Mouse (Mus musculus) midbrain, embryonic 10.5 days (tissue): ENCODE data around the gene Slc44a5. TPM values are rescaled to one million over a fixed set of nuclear protein-coding genes. Genes with fewer than 3 reads are reported as not detected.

Experiments
- DNase-seq: peaks from one replicate; pipeline ENCODE4 v3.0.0-alpha.2; 2017; ENCODE audit warnings: low spot score
- H3K27ac ChIP-seq: fragments of 300-500 bp; sonication (generic); replicated peaks from 2 replicates; pipeline ENCODE4 v1.5.1; 2016; ENCODE audit warnings: mild to moderate bottlenecking
- H3K27me3 ChIP-seq: fragments of 300-500 bp; sonication (generic); 2 replicates; pipeline ENCODE4 v1.6.1; 2016; ENCODE audit warnings: low read depth, mild to moderate bottlenecking; ENCODE audit not compliant: poor library complexity, severe bottlenecking
- H3K36me3 ChIP-seq: fragments of 300-500 bp; sonication (generic); 2 replicates; pipeline ENCODE4 v1.6.1; 2016; ENCODE audit warnings: mild to moderate bottlenecking, moderate library complexity
- H3K4me1 ChIP-seq: fragments of 300-500 bp; sonication (generic); 2 replicates; pipeline ENCODE4 v1.6.1; 2016
- H3K4me3 ChIP-seq: fragments of 300-500 bp; sonication (generic); 2 replicates; pipeline ENCODE4 v1.5.1; 2016; ENCODE audit warnings: mild to moderate bottlenecking, moderate library complexity
- H3K9me3 ChIP-seq: fragments of 300-500 bp; sonication (generic); replicated peaks from 2 replicates; pipeline ENCODE4 v1.6.1; 2016; ENCODE audit warnings: mild to moderate bottlenecking
- WGBS: fragments of 180-500 bp; shearing (Covaris S2); methylation state at CpG from one replicate; pipeline ENCODE4 v1.1.7; 2016; 5-methylcytosine and 5-hydroxymethylcytosine counted together
- polyA plus RNA-seq: library from polyadenylated mRNA; unstranded; fragments of >200 nt; fragmentation: Nextera tagmentation; extraction: Ambion mirVana; gene quantifications from 2 replicates; pipeline ENCODE4 v1.2.1, GENCODE M21; 2016

The Slc44a5 gene
- polyA plus RNA-seq, 1 experiment from 2014 or later, result 3.6 TPM

DNA sequence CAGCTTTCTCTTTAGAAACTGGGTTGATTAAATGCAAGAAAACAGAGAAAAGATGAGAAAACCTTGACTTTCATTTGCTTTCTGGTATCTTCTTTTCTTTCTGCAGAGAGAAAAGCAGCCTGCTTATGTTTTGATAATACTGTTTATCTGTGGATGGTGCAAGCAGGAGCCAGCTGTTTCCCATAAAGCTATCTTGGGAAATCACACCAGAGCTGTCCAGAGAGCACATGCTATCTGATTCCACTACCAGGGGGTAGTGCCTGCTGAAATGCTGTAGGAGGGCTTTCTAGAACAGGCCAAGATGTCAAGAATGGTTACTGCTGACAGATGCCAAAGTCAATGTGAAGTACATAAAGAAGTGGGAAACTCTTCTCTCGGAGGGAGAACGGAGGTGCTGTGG lies 314.0 kb downstream of the Slc44a5 start:
- 88% methylated on average over 2 of the region's 2 CpGs for WGBS
- no peak for DNase-seq
- Histone ChIP-seq H3K27me3 (no peaks in the 10 kb centered on the region), H3K27ac (no peak overlapping the region), H3K9me3 (no peaks in the 10 kb centered on the region), H3K36me3 (no peaks in the 10 kb centered on the region), H3K4me1 (no peaks in the 10 kb centered on the region), H3K4me3 (no peak overlapping the region)

GRCm38 (mm10) chr3:154288429-154289069 lies 315.3 kb downstream of the Slc44a5 start:
- Histone ChIP-seq H3K9me3 (no peaks in the 10 kb centered on the region), H3K27me3 (no peaks in the 10 kb centered on the region), H3K36me3 (no peaks in the 10 kb centered on the region), H3K27ac (no peak overlapping the region; the same call in 1 of the 2 replicates), H3K4me3 (no peak overlapping the region), H3K4me1 (no peaks in the 10 kb centered on the region)
- DNase-seq, result no peak
- 91% methylated on average over 4 of the region's 4 CpGs for WGBS

GRCm38 (mm10) chr3:154290351-154290750 lies 317.1 kb downstream of the Slc44a5 start:
- Histone ChIP-seq H3K9me3 (no peaks in the 10 kb centered on the region), H3K4me3 (no peak overlapping the region), H3K27me3 (no peaks in the 10 kb centered on the region), H3K36me3 (no peaks in the 10 kb centered on the region), H3K4me1 (no peaks in the 10 kb centered on the region), H3K27ac (no peak overlapping the region)
- whole genome bisulfite sequencing, result 73% methylated on average over 2 of the region's 2 CpGs
- no peak for DNase-seq

- Histone ChIP-seq H3K27me3 (no peaks in the 10 kb centered on the region), H3K4me1 (no peaks in the 10 kb centered on the region), H3K27ac (no peak overlapping the region), H3K36me3 (no peaks in the 10 kb centered on the region), H3K9me3 (no peaks in the 10 kb centered on the region), H3K4me3 (no peak overlapping the region)
- DNase-seq, result no peak
- WGBS, result 77% methylated on average over 5 of the region's 5 CpGs
Measured at GRCm38 (mm10) chr3:154292126-154292525, 318.9 kb downstream of the Slc44a5 start.

DNA sequence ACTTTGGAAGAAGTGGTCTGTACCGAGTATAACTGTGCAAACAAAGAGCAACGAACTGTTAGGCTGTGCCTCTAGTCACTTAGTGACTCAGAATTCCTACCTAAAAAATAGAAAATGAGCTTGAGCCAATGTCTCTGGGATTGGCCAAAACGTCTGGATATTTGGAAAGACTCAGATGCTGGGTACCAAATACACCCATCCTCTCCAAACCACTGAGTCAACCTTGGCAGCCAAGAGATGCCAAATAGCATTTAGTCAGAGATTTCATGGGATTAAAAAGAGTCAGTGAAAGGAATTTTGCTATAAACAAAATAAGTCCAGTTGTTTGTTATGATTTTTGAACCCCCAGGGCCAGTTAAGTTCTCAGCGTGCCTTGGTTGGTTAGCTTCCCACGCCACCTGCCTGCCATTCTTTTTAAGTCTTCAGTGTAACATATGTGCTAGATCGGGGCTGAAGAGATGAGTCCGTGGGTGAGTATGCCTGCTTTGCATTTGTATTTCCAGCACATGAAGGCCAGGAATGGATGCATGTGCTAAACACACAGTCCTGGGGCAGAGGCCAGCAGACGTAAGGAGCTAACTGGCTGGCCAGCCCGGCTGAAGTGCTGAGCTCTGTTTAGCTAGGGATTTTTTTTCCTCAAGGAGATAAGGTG lies 320.7 kb downstream of the Slc44a5 start:
- no peaks in the 10 kb centered on the region for H3K27me3 ChIP-seq
- H3K27ac ChIP-seq, result no peak overlapping the region
- no peaks in the 10 kb centered on the region for H3K9me3 ChIP-seq
- no peak overlapping the region for H3K4me3 ChIP-seq
- 83% methylated on average over 9 of the region's 9 CpGs for WGBS
- no peaks in the 10 kb centered on the region for H3K36me3 ChIP-seq
- H3K4me1 ChIP-seq, result no peaks in the 10 kb centered on the region
- no peak for DNase-seq

- Histone ChIP-seq H3K36me3 (no peaks in the 10 kb centered on the region), H3K27me3 (no peaks in the 10 kb centered on the region), H3K27ac (no peak overlapping the region), H3K9me3 (no peaks in the 10 kb centered on the region), H3K4me3 (no peak overlapping the region), H3K4me1 (no peaks in the 10 kb centered on the region)
- no peak for DNase-seq
- WGBS, result 92% methylated on average over 17 of the region's 17 CpGs
Measured at GRCm38 (mm10) chr3:154294924-154295834, 321.9 kb downstream of the Slc44a5 start.

- H3K27ac ChIP-seq, result no peak overlapping the region
- WGBS, result 83% methylated on average over 6 of the region's 6 CpGs
Measured at GRCm38 (mm10) chr3:154297499-154297898, 324.3 kb downstream of the Slc44a5 start.

DNA sequence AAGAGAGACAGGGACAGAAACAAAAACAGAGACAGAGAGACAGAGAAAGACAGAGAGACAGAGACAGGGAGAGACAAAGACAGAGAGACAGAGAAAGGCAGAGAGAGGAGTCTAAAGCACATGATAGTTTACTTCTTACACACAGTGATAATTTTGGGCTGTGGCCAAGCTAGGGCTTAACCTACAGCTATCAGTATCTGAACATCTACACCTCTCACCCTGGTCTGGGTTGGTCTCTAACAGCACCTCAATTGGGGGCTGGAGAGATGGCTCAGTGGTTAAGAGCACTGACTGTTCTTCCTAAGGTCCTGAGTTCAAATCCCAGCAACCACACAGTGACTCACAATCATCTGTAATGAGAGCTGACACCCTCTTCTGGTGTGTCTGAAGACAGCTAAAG lies 325.3 kb downstream of the Slc44a5 start:
- H3K4me3 ChIP-seq, result no peak overlapping the region
- no peak for DNase-seq

More at GRCm38 (mm10) chr3:154297499-154297898, 324.3 kb downstream of the Slc44a5 start:
- no peaks in the 10 kb centered on the region for H3K36me3 ChIP-seq
- no peaks in the 10 kb centered on the region for H3K9me3 ChIP-seq
- no peak overlapping the region for H3K4me3 ChIP-seq
- H3K27me3 ChIP-seq, result no peaks in the 10 kb centered on the region
- no peak for DNase-seq
- H3K4me1 ChIP-seq, result no peaks in the 10 kb centered on the region

DNA sequence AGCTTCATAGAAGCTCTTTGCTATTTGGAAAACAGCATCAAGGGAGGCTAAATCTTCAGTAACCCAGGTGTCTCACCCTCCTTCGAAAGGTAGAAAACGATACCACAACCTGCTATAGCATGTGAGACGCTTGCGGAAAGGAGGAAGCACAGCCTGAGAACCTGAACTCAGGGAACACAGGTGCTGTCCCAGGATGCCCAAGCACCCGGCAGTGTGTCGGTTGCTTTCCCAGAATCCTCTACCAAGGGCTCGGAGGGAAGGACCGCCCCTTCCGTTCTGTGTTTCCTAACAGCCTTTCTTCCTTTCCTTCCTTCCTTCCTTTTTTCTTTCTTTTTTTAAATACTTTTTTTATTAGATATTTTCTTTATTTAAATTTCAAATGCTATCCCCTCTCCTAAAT lies 326.8 kb downstream of the Slc44a5 start:
- WGBS, result 92% methylated on average over 9 of the region's 9 CpGs
- no peak overlapping the region for H3K4me3 ChIP-seq
- no peaks in the 10 kb centered on the region for H3K27me3 ChIP-seq
- DNase-seq, result no peak
- no peak overlapping the region for H3K27ac ChIP-seq
- H3K9me3 ChIP-seq, result no peaks in the 10 kb centered on the region
- H3K4me1 ChIP-seq, result no peaks in the 10 kb centered on the region
- no peaks in the 10 kb centered on the region for H3K36me3 ChIP-seq

More for the DNA sequence above, 325.3 kb downstream of the Slc44a5 start:
- no peaks in the 10 kb centered on the region for H3K4me1 ChIP-seq
- H3K27ac ChIP-seq, result no peak overlapping the region
- H3K27me3 ChIP-seq, result no peaks in the 10 kb centered on the region
- no peaks in the 10 kb centered on the region for H3K36me3 ChIP-seq
- H3K9me3 ChIP-seq, result no peaks in the 10 kb centered on the region

DNA sequence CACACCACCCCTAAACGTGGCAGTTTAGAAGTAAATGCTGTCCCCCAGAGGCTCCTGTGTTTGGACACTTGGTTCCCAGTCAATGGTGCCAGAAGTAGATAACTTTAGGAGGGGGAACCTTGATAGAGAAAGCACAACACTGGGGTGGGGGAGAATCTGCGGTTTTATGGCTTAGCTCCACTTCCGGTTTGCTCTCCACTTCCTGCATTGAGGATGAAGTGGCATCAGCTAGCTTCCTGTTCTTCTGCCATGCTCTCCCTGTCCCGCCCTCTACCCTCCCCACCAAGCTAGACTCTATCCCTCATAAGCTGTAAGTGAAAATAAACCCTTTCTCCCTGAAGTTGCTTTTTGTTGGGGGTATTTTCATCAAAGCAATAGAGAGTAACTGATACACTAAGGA lies 327.9 kb downstream of the Slc44a5 start:
- Histone ChIP-seq H3K27me3 (no peaks in the 10 kb centered on the region), H3K4me3 (no peak overlapping the region), H3K27ac (no peak overlapping the region), H3K4me1 (no peaks in the 10 kb centered on the region), H3K36me3 (no peaks in the 10 kb centered on the region), H3K9me3 (no peaks in the 10 kb centered on the region)
- no peak for DNase-seq
- 93% methylated on average over 4 of the region's 4 CpGs for WGBS

DNA sequence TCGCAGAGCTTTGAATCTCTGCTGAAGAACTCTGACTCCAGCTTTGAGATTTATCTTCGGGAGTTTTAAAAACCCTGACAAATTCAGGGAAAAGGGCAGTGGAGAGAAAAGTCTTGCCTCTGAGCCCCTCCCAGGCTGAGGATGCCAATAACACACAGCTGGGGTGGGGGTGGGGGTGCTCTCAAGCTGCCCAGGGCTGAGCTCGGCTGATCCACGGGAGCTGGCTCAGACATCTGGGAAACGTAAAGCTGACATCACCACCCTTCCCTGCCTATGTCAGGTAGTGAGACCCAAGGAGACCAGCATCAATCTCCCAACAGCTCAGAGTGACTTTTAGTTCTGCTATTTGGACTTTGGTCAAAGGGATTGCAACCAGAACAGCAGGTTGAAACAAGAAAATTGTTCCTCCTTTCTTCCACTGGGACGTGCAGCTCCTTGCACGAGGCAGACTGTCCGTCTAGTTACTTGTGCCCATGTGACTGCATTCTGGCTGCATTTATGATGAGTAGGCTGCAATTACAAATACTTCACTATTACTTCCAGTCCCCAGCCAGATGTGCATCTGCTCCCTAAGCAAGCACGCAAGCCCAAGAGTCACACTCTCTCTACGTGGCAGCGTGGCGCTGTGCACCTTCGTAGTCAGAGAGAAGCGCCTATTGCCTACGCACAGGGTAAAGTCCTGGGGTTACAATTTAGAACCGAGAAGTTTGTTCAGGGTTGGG lies 332.1 kb downstream of the Slc44a5 start:
- no peak for DNase-seq

GRCm38 (mm10) chr3:154317651-154318248 lies 344.5 kb downstream of the Slc44a5 start:
- Histone ChIP-seq H3K4me1 (no peaks in the 10 kb centered on the region), H3K4me3 (no peak overlapping the region), H3K27ac (no peak overlapping the region), H3K9me3 (no peaks in the 10 kb centered on the region), H3K27me3 (peaks cover 19% of the 10 kb centered on the region), H3K36me3 (no peaks in the 10 kb centered on the region)
- 15% methylated on average over 5 of the region's 5 CpGs for WGBS
- peak; percentile 46 for DNase-seq

More for the DNA sequence above, 332.1 kb downstream of the Slc44a5 start:
- Histone ChIP-seq H3K4me3 (no peak overlapping the region), H3K9me3 (no peaks in the 10 kb centered on the region), H3K4me1 (no peaks in the 10 kb centered on the region), H3K27me3 (no peaks in the 10 kb centered on the region), H3K27ac (no peak overlapping the region), H3K36me3 (no peaks in the 10 kb centered on the region)
- WGBS, result 83% methylated on average over 16 of the region's 16 CpGs
